Mouse (Mus musculus) layer of hippocampus, adult 9-10 months (tissue): ENCODE measurements around the gene Arhgef40.
"Not testable (repeated sequence)": the region's sequence is repeated elsewhere in the genome, so short reads cannot be mapped to it uniquely, and the experiment has no call there.

Experiments
- DNase-seq: peaks from one replicate; pipeline ENCODE4 v3.0.0; 2022; ENCODE audit warnings: low spot score

Arhgef40 gene

GRCm38 (mm10) chr14:52019051-52019589 lies 34.6 kb downstream of the Arhgef40 start:
- DNase-seq = no peak

- DNase-seq = peak; percentile 99
Observed at GRCm38 (mm10) chr14:52019590-52020340, 35.2 kb downstream of the Arhgef40 start.

GRCm38 (mm10) chr14:52020486-52021137 lies 36.1 kb downstream of the Arhgef40 start, which contains the start of gene Zfp219:
TSS of gene Zfp219 (minus strand) at chr14:52020733.
- DNase-seq = no peak

- DNase-seq = no peak
Observed at GRCm38 (mm10) chr14:52021138-52021529, 36.6 kb downstream of the Arhgef40 start.

- DNase-seq = no peak
Observed at GRCm38 (mm10) chr14:52021568-52022212, 37.2 kb downstream of the Arhgef40 start.

- DNase-seq = no peak
Observed at GRCm38 (mm10) chr14:52022244-52022708, 37.8 kb downstream of the Arhgef40 start.

GRCm38 (mm10) chr14:52022709-52023459 lies 38.4 kb downstream of the Arhgef40 start:
- DNase-seq = no peak

- DNase-seq = no peak
Observed at GRCm38 (mm10) chr14:52024133-52024532, 39.6 kb downstream of the Arhgef40 start.

GRCm38 (mm10) chr14:52026342-52026741 lies 41.8 kb downstream of the Arhgef40 start:
- no peak for DNase-seq

- DNase-seq = no peak
Observed at GRCm38 (mm10) chr14:52035926-52036325, 51.4 kb downstream of the Arhgef40 start.

- DNase-seq = no peak
Observed at GRCm38 (mm10) chr14:52039332-52039731, 54.8 kb downstream of the Arhgef40 start.

- not testable (repeated sequence) for DNase-seq
Observed at GRCm38 (mm10) chr14:52042359-52042758, 57.8 kb downstream of the Arhgef40 start, which contains the start of gene Olfr221. TSS of gene Olfr221 (minus strand) at chr14:52042459.

- DNase-seq = no peak
Observed at GRCm38 (mm10) chr14:52043446-52043845, 58.9 kb downstream of the Arhgef40 start.

- DNase-seq = no peak
Observed at GRCm38 (mm10) chr14:52044901-52045678, 60.6 kb downstream of the Arhgef40 start.

- DNase-seq = no peak
Observed at GRCm38 (mm10) chr14:52045966-52046565, 61.5 kb downstream of the Arhgef40 start.

GRCm38 (mm10) chr14:52052720-52053119 lies 68.2 kb downstream of the Arhgef40 start:
- not testable (repeated sequence) for DNase-seq
